Mouse (Mus musculus) ES-Bruce4 (cell line): ENCODE results near the gene Izumo1r. TPM values are rescaled to one million over a fixed set of nuclear protein-coding genes. Genes with fewer than 3 reads are reported as not detected.

ENCODE experiments used
- H3K27ac ChIP-seq: 2 replicates; pipeline ENCODE4 v1.5.1; 2012; ENCODE audit warnings: low read length, inconsistent platforms; ENCODE audit not compliant: insufficient read depth
- H3K27me3 ChIP-seq: 2 replicates; pipeline ENCODE4 v1.6.1; 2012; ENCODE audit warnings: mild to moderate bottlenecking, low read length, inconsistent platforms; ENCODE audit not compliant: control insufficient read depth, poor library complexity, insufficient read depth, severe bottlenecking
- H3K36me3 ChIP-seq: 2 replicates; pipeline ENCODE4 v1.6.1; 2012; ENCODE audit warnings: inconsistent platforms, mild to moderate bottlenecking, low read length, moderate library complexity; ENCODE audit not compliant: control insufficient read depth, poor library complexity, insufficient read depth, severe bottlenecking
- H3K4me1 ChIP-seq: one replicate; pipeline ENCODE4 v1.8.1; 2011; ENCODE audit warnings: low read length; ENCODE audit not compliant: control insufficient read depth, insufficient read depth
- H3K4me3 ChIP-seq: 2 replicates; pipeline ENCODE4 v1.5.1; 2011; ENCODE audit warnings: low read depth, mild to moderate bottlenecking, low read length
- H3K9ac ChIP-seq: 2 replicates; pipeline ENCODE4 v1.6.1; 2012; ENCODE audit warnings: low read depth, mild to moderate bottlenecking, inconsistent platforms; ENCODE audit not compliant: poor library complexity, severe bottlenecking
- H3K9me3 ChIP-seq: replicated peaks from 2 replicates; pipeline ENCODE4 v1.6.1; 2012; ENCODE audit warnings: mild to moderate bottlenecking, low read length, inconsistent platforms; ENCODE audit not compliant: control insufficient read depth, poor library complexity, insufficient read depth, severe bottlenecking
- CTCF ChIP-seq: IDR thresholded peaks from one replicate; pipeline ENCODE4 v1.8.1; 2011; ENCODE audit warnings: low read depth, low read length
- EP300 ChIP-seq: IDR thresholded peaks from 2 replicates; pipeline ENCODE4 v1.6.1; 2011; ENCODE audit warnings: low read depth, low read length; ENCODE audit not compliant: insufficient read depth
- POLR2A ChIP-seq: IDR thresholded peaks from one replicate; pipeline ENCODE4 v1.8.1; 2011; ENCODE audit warnings: low read length; ENCODE audit not compliant: insufficient read depth
- polyA plus RNA-seq: library from polyadenylated mRNA; stranded (reverse); fragments of >200 nt; gene quantifications from 2 replicates; pipeline ENCODE4 v1.2.4, GENCODE M21; 2011; ENCODE audit warnings: low read depth; ENCODE audit not compliant: missing spikeins, insufficient read depth, insufficient read length

Izumo1r gene
- polyA plus RNA-seq, 1 experiment, result not detected

DNA sequence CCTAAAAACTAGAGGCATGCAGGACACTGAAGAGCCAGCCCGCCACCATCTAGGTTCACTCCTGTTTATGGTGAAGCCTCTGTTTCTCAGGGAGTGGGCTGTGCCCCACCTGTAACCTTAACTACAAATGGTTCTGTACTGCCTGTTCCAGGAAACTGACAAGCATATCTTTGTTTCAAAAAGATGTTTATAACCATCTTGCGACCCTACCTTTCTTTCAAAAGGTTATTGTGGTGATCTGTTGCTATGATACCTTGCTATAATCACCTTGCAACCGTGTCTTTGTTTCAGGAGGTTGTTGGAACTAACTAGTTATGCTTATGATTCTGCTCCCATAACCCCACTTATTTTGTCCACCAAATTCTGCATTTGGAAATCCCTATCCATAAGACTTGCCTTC is 59.8 kb downstream of the Izumo1r start:
- no peak for TF ChIP-seq CTCF
- Histone ChIP-seq H3K27me3 (no peaks in the 10 kb centered on the region), H3K9ac (no peak overlapping the region), H3K27ac (no peak overlapping the region), H3K4me3 (no peak overlapping the region), H3K9me3 (no peaks in the 10 kb centered on the region), H3K36me3 (no peaks in the 10 kb centered on the region), H3K4me1 (no peaks in the 10 kb centered on the region)

DNA sequence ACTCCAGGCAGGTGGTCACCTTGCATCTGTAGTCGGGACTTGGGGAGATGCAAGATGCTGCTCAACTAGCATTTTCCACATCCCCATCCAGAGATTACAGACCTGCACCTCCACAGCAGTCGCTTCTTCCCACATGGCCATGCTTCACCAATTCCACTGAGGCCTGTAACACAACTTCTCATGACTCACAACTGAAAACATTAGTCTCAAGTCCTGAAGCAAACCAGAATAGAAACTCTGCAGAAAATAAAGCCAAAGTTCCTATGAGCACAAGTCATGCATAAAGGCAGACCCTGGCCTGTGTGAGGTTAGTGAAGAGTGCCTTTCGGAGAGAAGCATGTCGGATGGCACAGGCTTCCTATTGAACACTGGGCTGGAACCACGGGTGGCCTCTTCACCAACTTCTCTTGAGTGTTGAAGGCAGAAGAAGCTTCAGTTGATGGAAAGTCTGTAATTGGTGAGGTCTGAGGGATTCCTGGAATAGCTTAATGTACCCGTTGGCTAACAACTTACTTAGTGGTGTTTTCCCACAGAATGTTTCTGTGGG is 60.4 kb downstream of the Izumo1r start:
- no peak overlapping the region for H3K27ac ChIP-seq

DNA sequence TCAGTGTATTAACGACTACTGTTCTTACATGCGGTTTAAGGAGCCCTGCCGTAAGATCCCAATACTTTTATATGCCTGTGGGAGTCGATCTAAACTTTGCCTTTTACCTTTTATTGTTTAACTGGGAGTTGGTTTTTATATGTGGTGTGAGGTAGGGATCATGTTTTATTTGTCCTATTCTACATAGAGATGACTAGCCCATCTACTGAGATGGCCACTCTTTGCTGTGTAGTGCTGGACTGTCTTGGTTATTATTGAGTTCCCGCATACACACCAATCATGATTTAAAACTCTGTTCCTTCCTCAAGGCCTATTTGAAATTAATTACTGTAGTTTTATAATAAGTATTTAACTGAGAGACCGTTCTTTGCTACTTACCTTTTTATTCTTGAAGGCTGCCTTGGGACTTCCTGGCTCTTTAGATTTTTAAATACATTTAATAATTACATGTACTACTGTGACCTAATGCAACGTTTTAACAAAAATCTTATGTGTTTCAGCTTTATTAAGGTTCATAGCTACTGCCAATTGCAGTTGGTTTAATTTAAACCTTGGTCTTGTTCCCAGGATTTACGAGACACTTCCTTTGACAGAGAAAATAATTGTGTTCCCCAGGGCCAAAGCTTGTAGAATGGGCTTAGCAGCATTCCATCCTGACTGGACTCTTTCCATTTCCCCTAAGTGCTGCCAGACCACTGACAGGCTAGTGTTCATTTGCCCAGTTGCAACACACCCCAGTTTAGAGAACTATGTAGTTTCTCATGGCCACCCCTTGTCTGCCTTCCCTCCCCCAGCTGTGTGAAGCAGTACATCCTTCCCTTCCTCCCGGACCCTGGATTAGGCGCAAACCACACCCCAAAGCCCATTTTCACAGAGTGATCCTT is 61.6 kb downstream of the Izumo1r start:
- Histone ChIP-seq H3K9ac (no peak overlapping the region), H3K9me3 (no peaks in the 10 kb centered on the region), H3K27me3 (no peaks in the 10 kb centered on the region), H3K4me1 (no peaks in the 10 kb centered on the region), H3K27ac (no peak overlapping the region), H3K4me3 (no peak overlapping the region), H3K36me3 (no peaks in the 10 kb centered on the region)
- no peak for TF ChIP-seq EP300

More for the DNA sequence above, 60.4 kb downstream of the Izumo1r start:
- Histone ChIP-seq H3K4me1 (no peaks in the 10 kb centered on the region), H3K9me3 (no peaks in the 10 kb centered on the region), H3K27me3 (no peaks in the 10 kb centered on the region), H3K9ac (no peak overlapping the region), H3K36me3 (no peaks in the 10 kb centered on the region), H3K4me3 (no peak overlapping the region)
- TF ChIP-seq POLR2A, result no peak
- no peak for TF ChIP-seq CTCF
- TF ChIP-seq EP300, result no peak

DNA sequence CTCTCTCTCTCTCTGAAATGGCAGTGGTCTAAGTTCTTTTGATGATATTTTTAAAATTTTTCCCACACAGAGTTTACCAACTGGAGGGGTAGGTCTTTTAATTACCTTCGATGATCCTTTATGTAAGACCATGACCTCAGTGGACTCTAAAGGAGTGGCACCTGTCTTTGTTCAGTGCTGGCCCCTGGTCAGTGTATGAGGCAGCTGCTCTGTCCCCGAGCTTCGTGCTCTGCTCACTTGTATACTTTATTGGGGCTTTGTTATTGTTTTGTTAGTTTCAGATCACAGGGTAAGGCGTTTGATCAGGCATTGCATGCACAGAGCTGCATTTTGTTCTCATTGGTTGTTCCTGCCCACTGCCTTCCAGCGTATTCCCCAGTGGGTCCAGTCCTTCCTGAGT is 63.8 kb downstream of the Izumo1r start:
- H3K27ac ChIP-seq, result no peak overlapping the region
- H3K4me3 ChIP-seq, result no peak overlapping the region
- H3K9ac ChIP-seq, result no peak overlapping the region
- H3K36me3 ChIP-seq, result peaks cover 9% of the 10 kb centered on the region; the same call in 1 of the 2 replicates
- no peak for TF ChIP-seq EP300
- no peaks in the 10 kb centered on the region for H3K27me3 ChIP-seq
- H3K4me1 ChIP-seq, result no peaks in the 10 kb centered on the region
- no peaks in the 10 kb centered on the region for H3K9me3 ChIP-seq

DNA sequence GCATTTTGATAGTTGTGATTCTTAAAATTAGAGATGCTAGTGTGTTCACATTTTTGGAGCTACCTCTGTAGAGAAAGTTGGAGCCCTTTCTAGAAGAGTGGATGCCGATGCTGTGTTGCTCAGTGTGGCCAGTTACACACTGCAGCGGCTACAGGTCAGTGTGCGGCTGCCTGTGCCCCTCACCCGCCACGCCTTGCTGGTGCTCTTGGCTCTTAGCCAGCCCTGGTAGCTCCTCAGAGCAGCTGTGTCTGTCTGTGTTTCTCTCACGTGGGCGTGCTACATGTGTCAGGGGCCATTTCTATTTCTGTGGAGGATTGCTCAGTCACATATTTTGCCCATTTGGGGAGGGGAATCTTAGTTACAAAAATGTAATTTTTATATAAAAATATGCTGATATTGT is 64.2 kb downstream of the Izumo1r start:
- Histone ChIP-seq H3K4me3 (no peak overlapping the region), H3K27ac (no peak overlapping the region), H3K9ac (no peak overlapping the region), H3K4me1 (no peaks in the 10 kb centered on the region), H3K27me3 (no peaks in the 10 kb centered on the region), H3K36me3 (peaks cover 11% of the 10 kb centered on the region; the same call in 1 of the 2 replicates), H3K9me3 (no peaks in the 10 kb centered on the region)
- TF ChIP-seq EP300 (no peak), CTCF (no peak), POLR2A (no peak)

Other genes with a start within 250 kb of the Izumo1r start
- not detected in 2 replicates for gene Piwil4, start 163.2 kb downstream of the Izumo1r start, polyA plus RNA-seq
- 2.1 TPM in 2 replicates for gene Fut4, start 151.6 kb downstream of the Izumo1r start, polyA plus RNA-seq
- not detected in 2 replicates for gene 1700012B09Rik, start 132.9 kb downstream of the Izumo1r start, polyA plus RNA-seq
- gene Mre11a, start 119.3 kb downstream of the Izumo1r start, polyA plus RNA-seq, result 138 and 142 TPM in 2 replicates
- gene Ankrd49, start 119.1 kb downstream of the Izumo1r start, polyA plus RNA-seq, result 26.8 and 26.9 TPM in 2 replicates
- not detected in 2 replicates for gene Gpr83, start 43.7 kb downstream of the Izumo1r start, polyA plus RNA-seq
- gene Panx1, start 141.5 kb upstream of the Izumo1r start, polyA plus RNA-seq, result 13.5 and 15.2 TPM in 2 replicates
- not detected in 2 replicates for gene Hephl1, start 208.2 kb upstream of the Izumo1r start, polyA plus RNA-seq